Mouse (Mus musculus) neural tube, embryonic 14.5 days (tissue): ENCODE data around the gene Tmc8. TPM values are rescaled to one million over a fixed set of nuclear protein-coding genes. Genes with fewer than 3 reads are reported as not detected.

Experiments
- polyA plus RNA-seq: library from polyadenylated mRNA; unstranded; fragments of >200 nt; fragmentation: Nextera tagmentation; extraction: Ambion mirVana; gene quantifications from 2 replicates; pipeline ENCODE4 v1.2.1, GENCODE M21; 2014

Tmc8 gene
- polyA plus RNA-seq, 1 experiment from 2014 or later = 0.64 TPM

Other genes starting within 250 kb of the Tmc8 start
- 30.6 and 32.5 TPM in 2 replicates for gene Tnrc6c, start 127.8 kb upstream of the Tmc8 start, polyA plus RNA-seq
- 3.9 and 4.8 TPM in 2 replicates for gene Tmc6, start 122 bp downstream of the Tmc8 start, polyA plus RNA-seq
- gene 6030468B19Rik, start 15.6 kb downstream of the Tmc8 start, polyA plus RNA-seq = not detected in 2 replicates
- gene Gm20708, start 27.6 kb downstream of the Tmc8 start, polyA plus RNA-seq = 0.68 and 1.2 TPM in 2 replicates
- gene Syngr2, start 27.6 kb downstream of the Tmc8 start, polyA plus RNA-seq = 9.7 and 15.8 TPM in 2 replicates
- 5.0 and 6.9 TPM in 2 replicates for gene Afmid, start 43.8 kb downstream of the Tmc8 start, polyA plus RNA-seq
- gene Tk1, start 44.0 kb downstream of the Tmc8 start, polyA plus RNA-seq = 6.8 and 12.0 TPM in 2 replicates
- 14.9 and 26.1 TPM in 2 replicates for gene Birc5, start 67.2 kb downstream of the Tmc8 start, polyA plus RNA-seq
- 0.15 TPM in 1 of 2 replicates, not detected in the other for gene Tmem235, start 78.7 kb downstream of the Tmc8 start, polyA plus RNA-seq
- 3.8 and 4.2 TPM in 2 replicates for gene Tha1, start 91.4 kb downstream of the Tmc8 start, polyA plus RNA-seq
- gene Socs3, start 188.0 kb downstream of the Tmc8 start, polyA plus RNA-seq = 2.2 and 5.1 TPM in 2 replicates
- gene Pgs1, start 204.2 kb downstream of the Tmc8 start, polyA plus RNA-seq = 49.9 and 52.6 TPM in 2 replicates